Mouse (Mus musculus) left cerebral cortex, postnatal 10 days (tissue): ENCODE results near the gene Depdc7. TPM values are rescaled to one million over a fixed set of nuclear protein-coding genes. Genes with fewer than 3 reads are reported as not detected.

Source experiments
- total RNA-seq, 2 experiments: library from RNA; stranded (reverse); gene quantifications; 2 replicates each; pipeline ENCODE4 v1.2.3; 2021

Depdc7 gene
- total RNA-seq, 2 experiments from 2014 or later = 1.0 to 1.2 TPM

Other genes with a start within 250 kb of the Depdc7 start
- gene Hipk3, start 248.4 kb downstream of the Depdc7 start, total RNA-seq = 10 to 100 TPM; 57.3 to 59.4 TPM
- gene Cstf3, start 152.4 kb downstream of the Depdc7 start, total RNA-seq = 10 to 100 TPM; 38.6 to 43.7 TPM
- gene Tcp11l1, start 30.7 kb downstream of the Depdc7 start, total RNA-seq = 10 to 100 TPM; 44.6 to 48.8 TPM
- gene Pin1rt1, start 26.5 kb downstream of the Depdc7 start, total RNA-seq = not detected
- 10 to 100 TPM; 11.7 to 12.9 TPM for gene Qser1, start 73.9 kb upstream of the Depdc7 start, total RNA-seq
- gene Prrg4, start 107.0 kb upstream of the Depdc7 start, total RNA-seq = under 1 TPM; 0.30 to 0.41 TPM
- gene Ccdc73, start 124.9 kb upstream of the Depdc7 start, total RNA-seq = 1 to 10 TPM; 1.4 to 2.5 TPM